Mouse (Mus musculus) ES-E14 (cell line): Measurements from ENCODE around the gene Scn1b.

Experiments
- CHD2 ChIP-seq: IDR thresholded peaks from 2 replicates; pipeline ENCODE4 v1.6.1; 2014; ENCODE audit warnings: mild to moderate bottlenecking, low read depth, low read length, inconsistent platforms
- HCFC1 ChIP-seq: IDR thresholded peaks from 2 replicates; pipeline ENCODE4 v1.6.1; 2012; ENCODE audit warnings: low read length, inconsistent platforms, borderline replicate concordance; ENCODE audit not compliant: insufficient read depth
- MAFK ChIP-seq: IDR thresholded peaks from 2 replicates; pipeline ENCODE4 v1.6.1; 2014; ENCODE audit warnings: mild to moderate bottlenecking, low read depth, low read length, inconsistent platforms; ENCODE audit not compliant: insufficient read depth
- ZC3H11A ChIP-seq: IDR thresholded peaks from 2 replicates; pipeline ENCODE4 v1.6.1; 2012; ENCODE audit warnings: low read depth, mild to moderate bottlenecking, inconsistent platforms, low read length, borderline replicate concordance
- ZNF384 ChIP-seq: IDR thresholded peaks from 2 replicates; pipeline ENCODE4 v1.6.1; 2012; ENCODE audit warnings: low read depth, low read length, inconsistent platforms

GRCm38 (mm10) chr7:31114646-31115045 is 12.2 kb downstream of the Scn1b start:
- TF ChIP-seq ZNF384: no peak
- TF ChIP-seq HCFC1: no peak
- no peak for TF ChIP-seq ZC3H11A
- no peak for TF ChIP-seq MAFK
- no peak for TF ChIP-seq CHD2
